Mouse (Mus musculus): Measurements from ENCODE around the gene Trnau1ap. TPM values are rescaled to one million over a fixed set of nuclear protein-coding genes. Genes with fewer than 3 reads are reported as not detected.

Trnau1ap gene
- polyA plus RNA-seq, 1 experiment = 32.1 TPM

GRCm38 (mm10) chr4:132266835-132267349 is 62.4 kb downstream of the Trnau1ap start:
- TF ChIP-seq POLR2A (IDR thresholded peaks at IDR 0.05; ENCODE audit: borderline replicate concordance, control insufficient read depth, low read depth, low read length) (no peak), CTCF (IDR thresholded peaks at IDR 0.05; ENCODE audit: control insufficient read depth, insufficient read depth, low read length) (no peak)
- Histone ChIP-seq H3K27ac (ENCODE audit: control insufficient read depth, insufficient read depth, low read depth, low read length, poor library complexity) (no peak overlapping the region), H3K4me3 (replicated peaks; ENCODE audit: control insufficient read depth, low read depth, low read length) (no peak overlapping the region), H3K4me1 (ENCODE audit: control insufficient read depth, insufficient read depth, low read length) (peaks cover 1% of the 10 kb centered on the region; the same call in 1 of the 2 replicates)
- 85% methylated on average over 3 of the region's 3 CpGs for WGBS

GRCm38 (mm10) chr4:132263313-132263712 is 66.0 kb downstream of the Trnau1ap start:
- 83% methylated on average over 7 of the region's 7 CpGs for WGBS
- no peak for TF ChIP-seq POLR2A (IDR thresholded peaks at IDR 0.05; ENCODE audit: borderline replicate concordance, control insufficient read depth, low read depth, low read length)
- TF ChIP-seq CTCF (IDR thresholded peaks at IDR 0.05; ENCODE audit: control insufficient read depth, insufficient read depth, low read length) = no peak

GRCm38 (mm10) chr4:132262358-132262616 is 67.1 kb downstream of the Trnau1ap start:
- Histone ChIP-seq H3K4me3 (replicated peaks; ENCODE audit: control insufficient read depth, low read depth, low read length) (peak overlapping the region; percentile 15), H3K27ac (ENCODE audit: control insufficient read depth, insufficient read depth, low read depth, low read length, poor library complexity) (no peak overlapping the region; the same call in 1 of the 2 replicates), H3K4me1 (ENCODE audit: control insufficient read depth, insufficient read depth, low read length) (peaks cover 1% of the 10 kb centered on the region; the same call in 1 of the 2 replicates)
- WGBS = 25% methylated on average over 5 of the region's 5 CpGs
- no peak for TF ChIP-seq POLR2A (IDR thresholded peaks at IDR 0.05; ENCODE audit: borderline replicate concordance, control insufficient read depth, low read depth, low read length)
- TF ChIP-seq CTCF (IDR thresholded peaks at IDR 0.05; ENCODE audit: control insufficient read depth, insufficient read depth, low read length) = no peak

More at GRCm38 (mm10) chr4:132263313-132263712, 66.0 kb downstream of the Trnau1ap start:
- no peak overlapping the region for H3K4me3 ChIP-seq (replicated peaks; ENCODE audit: control insufficient read depth, low read depth, low read length)
- peaks cover 1% of the 10 kb centered on the region; the same call in 1 of the 2 replicates for H3K4me1 ChIP-seq (ENCODE audit: control insufficient read depth, insufficient read depth, low read length)
- no peak overlapping the region for H3K27ac ChIP-seq (ENCODE audit: control insufficient read depth, insufficient read depth, low read depth, low read length, poor library complexity)

Other genes starting within 250 kb of the Trnau1ap start
- not detected in 2 replicates for gene Oprd1, start 185.1 kb downstream of the Trnau1ap start, polyA plus RNA-seq (2011; ENCODE audit: insufficient read depth, insufficient read length, low replicate concordance, missing spikeins)
- gene Ythdf2, start 117.2 kb downstream of the Trnau1ap start, polyA plus RNA-seq (2011; ENCODE audit: insufficient read depth, insufficient read length, low replicate concordance, missing spikeins) = 9.9 and 14.7 TPM in 2 replicates
- 10.9 and 19.6 TPM in 2 replicates for gene Gmeb1, start 67.9 kb downstream of the Trnau1ap start, polyA plus RNA-seq (2011; ENCODE audit: insufficient read depth, insufficient read length, low replicate concordance, missing spikeins)
- 17.0 and 20.5 TPM in 2 replicates for gene Taf12, start 55.2 kb downstream of the Trnau1ap start, polyA plus RNA-seq (2011; ENCODE audit: insufficient read depth, insufficient read length, low replicate concordance, missing spikeins)
- gene Rab42, start 26.2 kb downstream of the Trnau1ap start, polyA plus RNA-seq (2011; ENCODE audit: insufficient read depth, insufficient read length, low replicate concordance, missing spikeins) = not detected in 2 replicates
- 48.8 and 58.7 TPM in 2 replicates for gene Rcc1, start 24.1 kb upstream of the Trnau1ap start, polyA plus RNA-seq (2011; ENCODE audit: insufficient read depth, insufficient read length, low replicate concordance, missing spikeins)
- gene Phactr4, start 93.0 kb upstream of the Trnau1ap start, polyA plus RNA-seq (2011; ENCODE audit: insufficient read depth, insufficient read length, low replicate concordance, missing spikeins) = 10.9 and 21.5 TPM in 2 replicates
- gene Med18, start 134.4 kb upstream of the Trnau1ap start, polyA plus RNA-seq (2011; ENCODE audit: insufficient read depth, insufficient read length, low replicate concordance, missing spikeins) = 9.5 and 19.3 TPM in 2 replicates
- gene Sesn2, start 181.0 kb upstream of the Trnau1ap start, polyA plus RNA-seq (2011; ENCODE audit: insufficient read depth, insufficient read length, low replicate concordance, missing spikeins) = 5.4 and 20.0 TPM in 2 replicates
- gene Atpif1, start 204.1 kb upstream of the Trnau1ap start, polyA plus RNA-seq (2011; ENCODE audit: insufficient read depth, insufficient read length, low replicate concordance, missing spikeins) = 886 and 890 TPM in 2 replicates
- 128 and 173 TPM in 2 replicates for gene Dnajc8, start 206.0 kb upstream of the Trnau1ap start, polyA plus RNA-seq (2011; ENCODE audit: insufficient read depth, insufficient read length, low replicate concordance, missing spikeins)
- gene Ptafr, start 234.5 kb upstream of the Trnau1ap start, polyA plus RNA-seq (2011; ENCODE audit: insufficient read depth, insufficient read length, low replicate concordance, missing spikeins) = 3.2 and 6.7 TPM in 2 replicates

Measured in bone marrow, adult 2 months (tissue).